Mouse (Mus musculus) thymus, postnatal 36 days (tissue): Measurements from ENCODE around the gene Nfyc.

ENCODE experiments used
- DNase-seq, 2 experiments: peaks; one replicate each; pipeline ENCODE4 v3.0.0; 2022; ENCODE audit warnings: mixed read lengths in 2 of 2

Gene Nfyc

GRCm38 (mm10) chr4:120713021-120713420, 118.4 kb downstream of the Nfyc start:
- no peak for DNase-seq

GRCm38 (mm10) chr4:120712236-120712635, 119.1 kb downstream of the Nfyc start:
- DNase-seq, result no peak
